Mouse (Mus musculus) kidney, postnatal 0 days (tissue): ENCODE measurements around the gene Polr2l. TPM values are rescaled to one million over a fixed set of nuclear protein-coding genes. Genes with fewer than 3 reads are reported as not detected.

Experiments used
- ATAC-seq: fragments of 200-750 bp; cut with Nextera tagmentation; replicated peaks from 2 replicates; pipeline ENCODE4 v1.8.0; 2017; ENCODE audit warnings: low read depth, moderate number of reproducible peaks, moderate TSS enrichment, moderate library complexity; ENCODE audit not compliant: low FRiP score
- DNase-seq: peaks from one replicate; pipeline ENCODE4 v3.0.0-alpha.2; 2016; ENCODE audit warnings: low spot score
- H3K27ac ChIP-seq: fragments of 300-500 bp; sonication (generic); 2 replicates; pipeline ENCODE4 v1.5.1; 2014; ENCODE audit warnings: mild to moderate bottlenecking
- H3K27me3 ChIP-seq: fragments of 300-500 bp; sonication (generic); 2 replicates; pipeline ENCODE4 v1.6.1; 2014; ENCODE audit warnings: low read length, mixed read lengths; ENCODE audit not compliant: insufficient read depth
- H3K36me3 ChIP-seq: fragments of 300-500 bp; sonication (generic); 2 replicates; pipeline ENCODE4 v1.6.1; 2014; ENCODE audit warnings: low read length, mixed read lengths; ENCODE audit not compliant: insufficient read depth
- H3K4me1 ChIP-seq: fragments of 300-500 bp; sonication (generic); replicated peaks from 2 replicates; pipeline ENCODE4 v1.6.1; 2014; ENCODE audit warnings: antibody characterized with exemption, low read length, mixed read lengths; ENCODE audit not compliant: insufficient read depth
- H3K4me2 ChIP-seq: fragments of 300-500 bp; sonication (generic); 2 replicates; pipeline ENCODE4 v1.6.1; 2014; ENCODE audit warnings: mild to moderate bottlenecking, low read length, moderate library complexity, mixed read lengths
- H3K4me3 ChIP-seq: fragments of 300-500 bp; sonication (generic); replicated peaks from 2 replicates; pipeline ENCODE4 v1.5.1; 2014; ENCODE audit warnings: low read depth, low read length
- H3K9ac ChIP-seq: fragments of 300-500 bp; sonication (generic); 2 replicates; pipeline ENCODE4 v1.6.1; 2014; ENCODE audit warnings: low read depth, low read length
- H3K9me3 ChIP-seq: fragments of 300-500 bp; sonication (generic); replicated peaks from 2 replicates; pipeline ENCODE4 v1.6.1; 2016; ENCODE audit warnings: low read length, inconsistent platforms, mixed read lengths
- CTCF ChIP-seq: IDR thresholded peaks from 2 replicates; pipeline ENCODE4 v1.5.1; 2016; ENCODE audit warnings: antibody characterized with exemption, low read depth, mild to moderate bottlenecking, moderate library complexity
- WGBS: fragments of 180-500 bp; shearing (Covaris S2); extraction: QIAGEN DNeasy Blood & Tissue Kit; methylation state at CpG from one replicate; pipeline ENCODE4 v1.1.7; 2014; 5-methylcytosine and 5-hydroxymethylcytosine counted together
- polyA plus RNA-seq: library from polyadenylated mRNA; unstranded; fragments of >200 nt; fragmentation: Nextera tagmentation; extraction: Ambion mirVana; gene quantifications from 2 replicates; pipeline ENCODE4 v1.2.1, GENCODE M21; 2015

The Polr2l gene
- polyA plus RNA-seq, 1 experiment from 2014 or later: 72.2 TPM

DNA sequence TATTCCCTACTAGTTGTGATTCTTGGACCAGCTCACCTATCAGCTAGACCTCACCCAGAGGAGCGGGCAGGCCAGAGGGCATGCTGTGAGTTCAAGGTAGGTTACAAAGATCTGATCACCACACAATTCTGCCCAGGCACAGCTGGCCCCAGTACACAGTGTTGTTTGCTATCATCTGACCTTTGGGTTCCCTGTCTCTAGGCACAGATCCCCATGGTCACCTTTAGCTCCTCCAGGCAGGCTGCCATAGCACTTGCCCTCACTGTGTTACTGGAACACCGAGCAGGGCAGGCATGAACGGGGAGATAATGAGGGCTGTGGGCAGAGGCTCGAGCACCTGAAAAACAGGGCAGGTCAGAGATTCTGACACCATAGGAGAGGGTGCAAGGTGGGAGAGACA lies 42.7 kb upstream of the Polr2l start:
- ATAC-seq (no peak), DNase-seq (no peak)
- Histone ChIP-seq H3K36me3 (peaks cover 9% of the 10 kb centered on the region; the same call in 1 of the 2 replicates), H3K4me1 (no peaks in the 10 kb centered on the region), H3K4me2 (no peak overlapping the region), H3K9ac (no peak overlapping the region), H3K27ac (no peak overlapping the region), H3K4me3 (no peak overlapping the region), H3K27me3 (no peaks in the 10 kb centered on the region), H3K9me3 (no peaks in the 10 kb centered on the region)
- 88% methylated on average over 4 of the region's 4 CpGs for WGBS
- no peak for TF ChIP-seq CTCF

DNA sequence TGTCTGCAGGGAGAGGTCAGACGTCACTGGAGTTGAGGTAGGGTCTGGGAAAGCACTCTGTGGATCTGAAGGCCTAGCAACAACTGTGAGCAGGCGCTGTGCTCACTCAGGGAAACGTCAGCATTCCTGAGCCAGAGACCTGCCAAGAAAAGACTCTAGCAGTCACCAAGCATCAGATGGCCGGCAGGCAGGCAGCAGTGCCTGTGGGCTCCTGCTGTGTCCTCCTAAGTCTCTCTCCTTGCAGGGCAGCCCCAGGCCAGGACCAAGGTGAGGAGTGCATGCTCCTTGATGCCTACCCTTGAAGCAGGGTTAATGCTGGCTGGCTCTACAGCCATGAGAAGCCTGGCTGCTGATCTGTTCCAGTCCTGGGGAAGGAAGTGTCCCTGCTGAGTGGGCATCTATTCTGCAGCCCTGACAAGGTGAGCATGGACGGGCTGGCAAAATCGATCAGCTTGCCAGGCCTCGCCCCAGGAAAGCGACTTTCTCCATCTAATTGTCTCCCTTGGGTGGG lies 35.8 kb upstream of the Polr2l start:
- DNase-seq (no peak), ATAC-seq (no peak)
- 77% methylated on average over 8 of the region's 8 CpGs for WGBS

DNA sequence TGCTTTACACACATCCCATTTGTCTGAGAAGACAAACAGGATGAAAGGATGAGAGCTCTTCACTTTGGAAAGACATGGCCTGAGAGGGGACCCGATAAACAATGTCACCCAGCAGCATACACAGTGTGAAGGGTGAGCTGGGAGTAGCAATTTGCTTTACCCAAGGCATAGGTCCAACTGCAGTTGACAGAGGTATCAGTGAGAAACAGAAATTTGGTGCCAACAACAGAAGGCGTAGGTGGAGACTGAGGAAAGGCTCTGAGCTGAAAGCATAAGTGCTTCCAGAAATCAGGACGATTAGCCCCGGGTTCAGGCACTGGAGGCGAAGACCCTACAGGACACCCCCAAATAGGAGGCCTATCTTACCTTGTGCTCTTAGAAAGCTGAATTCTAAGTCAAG lies 35.3 kb upstream of the Polr2l start:
- 93% methylated on average over 5 of the region's 5 CpGs for WGBS
- Histone ChIP-seq H3K27me3 (no peaks in the 10 kb centered on the region), H3K4me3 (no peak overlapping the region), H3K27ac (no peak overlapping the region), H3K9ac (no peak overlapping the region), H3K36me3 (peaks cover 6% of the 10 kb centered on the region; the same call in 1 of the 2 replicates), H3K9me3 (no peaks in the 10 kb centered on the region), H3K4me1 (no peaks in the 10 kb centered on the region), H3K4me2 (no peak overlapping the region)
- no peak for ATAC-seq
- no peak for TF ChIP-seq CTCF
- no peak for DNase-seq

More for the DNA sequence above, 35.8 kb upstream of the Polr2l start:
- Histone ChIP-seq H3K27ac (no peak overlapping the region), H3K27me3 (no peaks in the 10 kb centered on the region), H3K4me2 (no peak overlapping the region), H3K4me3 (no peak overlapping the region), H3K4me1 (no peaks in the 10 kb centered on the region), H3K9ac (no peak overlapping the region), H3K9me3 (no peaks in the 10 kb centered on the region), H3K36me3 (peaks cover 10% of the 10 kb centered on the region; the same call in 1 of the 2 replicates)
- TF ChIP-seq CTCF: no peak

DNA sequence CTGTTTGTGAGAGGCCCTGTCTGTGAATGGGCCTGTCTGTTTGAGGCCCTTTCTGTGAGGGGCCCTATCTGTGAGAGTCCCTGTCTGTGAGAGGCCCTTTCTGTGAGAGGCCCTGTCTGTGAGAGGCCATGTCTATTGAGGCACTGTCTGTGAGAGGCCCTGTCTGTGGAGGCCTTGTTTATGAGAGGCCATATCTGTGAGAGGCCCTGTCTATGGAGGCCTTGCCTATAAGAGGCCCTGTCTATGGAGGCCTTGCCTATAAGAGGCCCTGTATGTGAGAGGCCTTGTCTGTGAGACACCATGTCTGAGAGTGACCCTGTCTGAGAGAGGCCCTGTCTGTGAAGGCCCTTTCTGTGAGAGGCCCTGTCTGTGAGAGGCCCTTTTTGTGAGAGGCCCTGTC lies 33.2 kb upstream of the Polr2l start:
- H3K4me3 ChIP-seq: no peak overlapping the region
- no peaks in the 10 kb centered on the region for H3K9me3 ChIP-seq
- H3K4me2 ChIP-seq: no peak overlapping the region
- ATAC-seq (no peak), DNase-seq (no peak)
- 0 out of 2 replicates have a peak overlapping the region, but pooled peaks have one; percentile 1 for H3K9ac ChIP-seq
- no peak for TF ChIP-seq CTCF
- H3K27me3 ChIP-seq: no peaks in the 10 kb centered on the region
- no peak overlapping the region for H3K27ac ChIP-seq
- H3K4me1 ChIP-seq: no peaks in the 10 kb centered on the region
- H3K36me3 ChIP-seq: peaks cover 4% of the 10 kb centered on the region; the same call in 1 of the 2 replicates

DNA sequence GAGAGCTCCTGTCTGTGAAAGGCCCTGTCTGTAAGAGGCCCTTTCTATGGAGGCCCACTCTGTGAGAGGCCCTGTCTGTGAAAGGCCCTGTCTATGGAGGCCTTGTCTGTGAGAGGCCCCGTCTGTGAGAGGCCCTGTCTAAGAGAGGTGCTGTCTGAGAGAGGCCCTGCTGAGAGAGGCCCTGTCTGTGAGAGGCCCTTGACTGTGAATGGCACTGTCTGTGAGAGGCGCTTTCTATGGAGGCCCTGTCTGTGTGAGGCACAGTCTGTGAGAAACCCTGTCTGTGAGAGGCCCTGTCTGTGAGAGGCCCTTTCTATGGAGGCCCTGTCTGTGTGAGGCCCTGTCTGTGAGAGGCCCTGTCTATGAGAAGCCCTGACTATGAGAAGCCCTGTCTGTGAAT lies 31.3 kb upstream of the Polr2l start:
- Histone ChIP-seq H3K27ac (no peak overlapping the region), H3K36me3 (peaks cover 4% of the 10 kb centered on the region; the same call in 1 of the 2 replicates), H3K4me2 (no peak overlapping the region), H3K9me3 (no peaks in the 10 kb centered on the region), H3K4me1 (no peaks in the 10 kb centered on the region), H3K27me3 (no peaks in the 10 kb centered on the region), H3K4me3 (no peak overlapping the region), H3K9ac (no peak overlapping the region)
- TF ChIP-seq CTCF: no peak
- no peak for DNase-seq
- ATAC-seq: no peak
- WGBS: 80% methylated on average over 2 of the region's 2 CpGs

DNA sequence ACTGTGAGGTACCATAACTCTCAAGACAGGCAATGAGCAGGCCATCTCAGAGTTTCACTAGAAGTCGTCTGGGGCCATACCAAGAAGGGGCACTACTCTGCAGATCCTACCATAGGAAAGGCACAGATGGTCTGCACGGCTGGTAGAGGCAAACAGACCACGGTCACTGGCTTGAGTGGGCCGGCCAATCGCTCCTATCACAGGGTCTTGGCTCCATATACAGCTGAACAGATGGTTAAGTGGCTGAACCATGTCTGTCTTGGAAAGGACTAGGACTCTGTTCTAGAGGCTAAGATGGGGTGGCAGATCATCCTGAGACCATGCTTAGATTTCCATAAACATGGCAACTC lies 27.6 kb upstream of the Polr2l start:
- H3K36me3 ChIP-seq: no peaks in the 10 kb centered on the region
- H3K27ac ChIP-seq: no peak overlapping the region
- no peaks in the 10 kb centered on the region for H3K9me3 ChIP-seq
- 89% methylated on average over 5 of the region's 5 CpGs for WGBS
- H3K9ac ChIP-seq: no peak overlapping the region
- no peak overlapping the region for H3K4me2 ChIP-seq
- H3K27me3 ChIP-seq: no peaks in the 10 kb centered on the region
- no peak overlapping the region for H3K4me3 ChIP-seq
- no peaks in the 10 kb centered on the region for H3K4me1 ChIP-seq
- no peak for DNase-seq
- no peak for ATAC-seq
- TF ChIP-seq CTCF: no peak
